Mouse (Mus musculus) forebrain, embryonic 11.5 days (tissue): ENCODE results near the gene Oaz1. TPM values are rescaled to one million over a fixed set of nuclear protein-coding genes. Genes with fewer than 3 reads are reported as not detected.

Source experiments
- ATAC-seq: fragments of 200-750 bp; cut with Nextera tagmentation; replicated peaks from 2 replicates; pipeline ENCODE4 v1.8.0; 2017; ENCODE audit warnings: moderate TSS enrichment; ENCODE audit not compliant: low FRiP score
- DNase-seq: peaks from one replicate; pipeline ENCODE4 v3.0.0-alpha.2; 2017; ENCODE audit warnings: low spot score
- H3K27ac ChIP-seq: fragments of 300-500 bp; sonication (generic); 2 replicates; pipeline ENCODE4 v1.5.1; 2014; ENCODE audit warnings: low read depth, low read length
- H3K27me3 ChIP-seq: fragments of 300-500 bp; sonication (generic); 2 replicates; pipeline ENCODE4 v1.6.1; 2014; ENCODE audit warnings: mild to moderate bottlenecking, low read length, mixed read lengths; ENCODE audit not compliant: control insufficient read depth, insufficient read depth
- H3K36me3 ChIP-seq: fragments of 300-500 bp; sonication (generic); 2 replicates; pipeline ENCODE4 v1.6.1; 2014; ENCODE audit warnings: mild to moderate bottlenecking, low read length, moderate library complexity, mixed read lengths; ENCODE audit not compliant: control insufficient read depth, insufficient read depth
- H3K4me1 ChIP-seq: fragments of 300-500 bp; sonication (generic); replicated peaks from 2 replicates; pipeline ENCODE4 v1.6.1; 2014; ENCODE audit warnings: low read length, mixed read lengths; ENCODE audit not compliant: control insufficient read depth, insufficient read depth
- H3K4me2 ChIP-seq: fragments of 300-500 bp; sonication (generic); 2 replicates; pipeline ENCODE4 v1.6.1; 2014; ENCODE audit warnings: low read depth, mild to moderate bottlenecking, low read length, moderate library complexity, mixed read lengths; ENCODE audit not compliant: severe bottlenecking
- H3K4me3 ChIP-seq: fragments of 300-500 bp; sonication (generic); 2 replicates; pipeline ENCODE4 v1.5.1; 2014; ENCODE audit warnings: low read depth, low read length
- H3K9ac ChIP-seq: fragments of 300-500 bp; sonication (generic); 2 replicates; pipeline ENCODE4 v1.6.1; 2014; ENCODE audit warnings: low read length
- H3K9me3 ChIP-seq: fragments of 300-500 bp; sonication (generic); 2 replicates; pipeline ENCODE4 v1.6.1; 2016; ENCODE audit warnings: low read length, mixed read lengths; ENCODE audit not compliant: control insufficient read depth
- WGBS: fragments of 180-500 bp; shearing (Covaris S2); extraction: QIAGEN DNeasy Blood & Tissue Kit; methylation state at CpG from one replicate; pipeline ENCODE4 v1.1.7; 2014; 5-methylcytosine and 5-hydroxymethylcytosine counted together
- microRNA counts: library from miRNA; unstranded; fragments of <30 nt; microRNA quantifications from one replicate; lab custom pipeline; 2015
- microRNA-seq: library from miRNA; unstranded; fragments of <30 nt; microRNA quantifications from one replicate; pipeline ENCODE4, GENCODE M21; 2016; ENCODE audit not compliant: insufficient number of aligned reads
- polyA plus RNA-seq: library from polyadenylated mRNA; unstranded; fragments of >200 nt; fragmentation: Nextera tagmentation; extraction: Ambion mirVana; gene quantifications from 2 replicates; pipeline ENCODE4 v1.2.1, GENCODE M21; 2014

The Oaz1 gene
- polyA plus RNA-seq, 1 experiment from 2014 or later: 1,775 TPM

GRCm38 (mm10) chr10:80876028-80876427, 49.6 kb downstream of the Oaz1 start:
- H3K4me3 ChIP-seq: no peak overlapping the region
- no peaks in the 10 kb centered on the region for H3K27me3 ChIP-seq
- H3K4me1 ChIP-seq: 0 out of 2 replicates have a peak, but pooled peaks cover 2% of the 10 kb centered on the region
- no peak overlapping the region for H3K4me2 ChIP-seq
- 0 out of 2 replicates have a peak, but pooled peaks have one; percentile 29 for ATAC-seq
- H3K9ac ChIP-seq: no peak overlapping the region; the same call in 1 of the 2 replicates
- H3K27ac ChIP-seq: no peak overlapping the region
- H3K9me3 ChIP-seq: no peaks in the 10 kb centered on the region
- 32% methylated on average over 5 of the region's 5 CpGs for WGBS
- DNase-seq: peak; percentile 78
- H3K36me3 ChIP-seq: no peaks in the 10 kb centered on the region

- DNase-seq (no peak), ATAC-seq (no peak)
- Histone ChIP-seq H3K36me3 (no peaks in the 10 kb centered on the region), H3K4me3 (no peak overlapping the region), H3K27ac (no peak overlapping the region), H3K9ac (no peak overlapping the region; the same call in 1 of the 2 replicates), H3K4me1 (0 out of 2 replicates have a peak, but pooled peaks cover 2% of the 10 kb centered on the region), H3K4me2 (no peak overlapping the region), H3K27me3 (no peaks in the 10 kb centered on the region), H3K9me3 (no peaks in the 10 kb centered on the region)
- 22% methylated on average over 3 of the region's 3 CpGs for WGBS
These were observed 50.1 kb downstream of the Oaz1 start for GRCm38 (mm10) chr10:80876594-80876993.

MicroRNA genes within 50 kb of the gene (microRNA counts, 519-probe panel; counts per million panel counts)
- microRNA mmu-miR-1982 (lab: Ali Mortazavi, UCI): 31.2 counts per million

Small RNAs within 50 kb of the gene (microRNA-seq; reads per million reads assigned to microRNA genes)
- gene Mir1982: 5.0 reads per million

Other genes with a start within 250 kb of the Oaz1 start
- gene Klf16, start 249.3 kb upstream of the Oaz1 start, polyA plus RNA-seq: 5.9 and 7.7 TPM in 2 replicates
- 94.6 and 121 TPM in 2 replicates for gene Abhd17a, start 236.3 kb upstream of the Oaz1 start, polyA plus RNA-seq
- 67.7 and 78.5 TPM in 2 replicates for gene Scamp4, start 223.8 kb upstream of the Oaz1 start, polyA plus RNA-seq
- gene Adat3, start 223.8 kb upstream of the Oaz1 start, polyA plus RNA-seq: 7.6 and 9.5 TPM in 2 replicates
- 3.6 and 4.7 TPM in 2 replicates for gene Gm49322, start 220.6 kb upstream of the Oaz1 start, polyA plus RNA-seq
- gene Csnk1g2, start 203.8 kb upstream of the Oaz1 start, polyA plus RNA-seq: 134 TPM in 2 replicates
- gene Btbd2, start 169.6 kb upstream of the Oaz1 start, polyA plus RNA-seq: 78.3 and 97.3 TPM in 2 replicates
- gene Mknk2, start 148.5 kb upstream of the Oaz1 start, polyA plus RNA-seq: 85.1 and 87.0 TPM in 2 replicates
- 57.9 and 61.1 TPM in 2 replicates for gene Mob3a, start 124.7 kb upstream of the Oaz1 start, polyA plus RNA-seq
- 4.8 and 7.2 TPM in 2 replicates for gene Izumo4, start 124.5 kb upstream of the Oaz1 start, polyA plus RNA-seq
- gene Ap3d1, start 84.4 kb upstream of the Oaz1 start, polyA plus RNA-seq: 84.2 and 86.3 TPM in 2 replicates
- gene Dot1l, start 71.5 kb upstream of the Oaz1 start, polyA plus RNA-seq: 34.5 and 34.9 TPM in 2 replicates
- gene Sf3a2, start 28.5 kb upstream of the Oaz1 start, polyA plus RNA-seq: 116 and 119 TPM in 2 replicates
- 160 and 163 TPM in 2 replicates for gene Plekhj1, start 28.0 kb upstream of the Oaz1 start, polyA plus RNA-seq
- 0.15 and 0.16 TPM in 2 replicates for gene Amh, start 21.4 kb upstream of the Oaz1 start, polyA plus RNA-seq
- gene Jsrp1, start 13.2 kb upstream of the Oaz1 start, polyA plus RNA-seq: 0.47 and 0.59 TPM in 2 replicates
- gene Lingo3, start 17.4 kb downstream of the Oaz1 start, polyA plus RNA-seq: 1.2 and 2.1 TPM in 2 replicates
- gene Lsm7, start 28.6 kb downstream of the Oaz1 start, polyA plus RNA-seq: 308 and 322 TPM in 2 replicates
- 37.0 and 39.8 TPM in 2 replicates for gene Sppl2b, start 28.6 kb downstream of the Oaz1 start, polyA plus RNA-seq
- 0.08 and 0.12 TPM in 2 replicates for gene Tmprss9, start 45.2 kb downstream of the Oaz1 start, polyA plus RNA-seq
- gene Timm13, start 74.3 kb downstream of the Oaz1 start, polyA plus RNA-seq: 313 and 317 TPM in 2 replicates
- gene Lmnb2, start 91.6 kb downstream of the Oaz1 start, polyA plus RNA-seq: 29.8 and 30.9 TPM in 2 replicates
- 10.7 and 13.0 TPM in 2 replicates for gene Gadd45b, start 103.4 kb downstream of the Oaz1 start, polyA plus RNA-seq
- gene Gng7, start 188.3 kb downstream of the Oaz1 start, polyA plus RNA-seq: 8.0 and 9.2 TPM in 2 replicates
- 1.5 and 2.2 TPM in 2 replicates for gene Diras1, start 199.0 kb downstream of the Oaz1 start, polyA plus RNA-seq
- 19.4 and 21.6 TPM in 2 replicates for gene Slc39a3, start 210.8 kb downstream of the Oaz1 start, polyA plus RNA-seq
- gene Sgta, start 233.5 kb downstream of the Oaz1 start, polyA plus RNA-seq: 259 and 265 TPM in 2 replicates
- gene Thop1, start 243.4 kb downstream of the Oaz1 start, polyA plus RNA-seq: 76.1 and 78.9 TPM in 2 replicates